Mouse (Mus musculus) midbrain, embryonic 14.5 days (tissue): ENCODE data around the gene Slc44a3. TPM values are rescaled to one million over a fixed set of nuclear protein-coding genes. Genes with fewer than 3 reads are reported as not detected.

ENCODE experiments used
- ATAC-seq: fragments of 200-750 bp; cut with Nextera tagmentation; 2 replicates; pipeline ENCODE4 v1.8.0; 2017; ENCODE audit warnings: moderate number of reproducible peaks, moderate library complexity; ENCODE audit not compliant: low FRiP score, low TSS enrichment
- DNase-seq: peaks from one replicate; pipeline ENCODE4 v3.0.0-alpha.2; 2015
- H3K27ac ChIP-seq: fragments of 300-500 bp; sonication (generic); replicated peaks from 2 replicates; pipeline ENCODE4 v1.5.1; 2014; ENCODE audit warnings: mild to moderate bottlenecking, low read depth, low read length, moderate library complexity
- H3K27me3 ChIP-seq: fragments of 300-500 bp; sonication (generic); 2 replicates; pipeline ENCODE4 v1.6.1; 2014; ENCODE audit warnings: low read length, control low read depth, mixed read lengths; ENCODE audit not compliant: control insufficient read depth, insufficient read depth
- H3K36me3 ChIP-seq: fragments of 300-500 bp; sonication (generic); 2 replicates; pipeline ENCODE4 v1.6.1; 2014; ENCODE audit warnings: low read length, control low read depth; ENCODE audit not compliant: control insufficient read depth, insufficient read depth
- H3K4me1 ChIP-seq: fragments of 300-500 bp; sonication (generic); 2 replicates; pipeline ENCODE4 v1.6.1; 2014; ENCODE audit warnings: mild to moderate bottlenecking, antibody characterized with exemption, low read length, control low read depth; ENCODE audit not compliant: control insufficient read depth, insufficient read depth
- H3K4me2 ChIP-seq: fragments of 300-500 bp; sonication (generic); 2 replicates; pipeline ENCODE4 v1.6.1; 2014; ENCODE audit warnings: mild to moderate bottlenecking, low read length, moderate library complexity
- H3K4me3 ChIP-seq: fragments of 300-500 bp; sonication (generic); replicated peaks from 2 replicates; pipeline ENCODE4 v1.5.1; 2014; ENCODE audit warnings: low read depth, low read length
- H3K9ac ChIP-seq: fragments of 300-500 bp; sonication (generic); replicated peaks from 2 replicates; pipeline ENCODE4 v1.6.1; 2014; ENCODE audit warnings: mild to moderate bottlenecking, low read length, moderate library complexity
- H3K9me3 ChIP-seq: fragments of 300-500 bp; sonication (generic); 2 replicates; pipeline ENCODE4 v1.6.1; 2016; ENCODE audit warnings: low read length, control low read depth, mixed read lengths; ENCODE audit not compliant: control insufficient read depth
- WGBS: fragments of 180-500 bp; shearing (Covaris S2); extraction: QIAGEN DNeasy Blood & Tissue Kit; methylation state at CpG from one replicate; pipeline ENCODE4 v1.1.7; 2014; 5-methylcytosine and 5-hydroxymethylcytosine counted together
- polyA plus RNA-seq: library from polyadenylated mRNA; unstranded; fragments of >200 nt; fragmentation: Nextera tagmentation; extraction: Ambion mirVana; gene quantifications from 2 replicates; pipeline ENCODE4 v1.2.1, GENCODE M21; 2014

Gene Slc44a3
- polyA plus RNA-seq, 1 experiment from 2014 or later: 0.63 TPM

GRCm38 (mm10) chr3:121504927-121505487, 27.2 kb downstream of the Slc44a3 start:
- Histone ChIP-seq H3K4me3 (no peak overlapping the region), H3K27me3 (no peaks in the 10 kb centered on the region), H3K4me2 (no peak overlapping the region), H3K36me3 (no peaks in the 10 kb centered on the region), H3K9ac (no peak overlapping the region), H3K9me3 (no peaks in the 10 kb centered on the region), H3K27ac (no peak overlapping the region), H3K4me1 (no peaks in the 10 kb centered on the region)
- DNase-seq: no peak
- 55% methylated on average over 8 of the region's 8 CpGs for WGBS
- ATAC-seq: no peak; the same call in 1 of the 2 replicates

GRCm38 (mm10) chr3:121500734-121501133, 31.5 kb downstream of the Slc44a3 start:
- no peak for DNase-seq
- H3K27ac ChIP-seq: no peak overlapping the region
- H3K27me3 ChIP-seq: no peaks in the 10 kb centered on the region
- H3K4me2 ChIP-seq: no peak overlapping the region
- H3K36me3 ChIP-seq: no peaks in the 10 kb centered on the region
- no peak overlapping the region for H3K4me3 ChIP-seq
- H3K9ac ChIP-seq: no peak overlapping the region
- 94% methylated on average over 5 of the region's 5 CpGs for WGBS
- H3K4me1 ChIP-seq: no peaks in the 10 kb centered on the region
- no peak for ATAC-seq
- no peaks in the 10 kb centered on the region for H3K9me3 ChIP-seq

GRCm38 (mm10) chr3:121500225-121500624, 32.0 kb downstream of the Slc44a3 start:
- DNase-seq (peak; percentile 71), ATAC-seq (no peak)
- H3K27ac ChIP-seq: no peak overlapping the region
- H3K4me3 ChIP-seq: no peak overlapping the region
- no peak overlapping the region for H3K9ac ChIP-seq
- no peaks in the 10 kb centered on the region for H3K27me3 ChIP-seq
- no peaks in the 10 kb centered on the region for H3K36me3 ChIP-seq
- no peaks in the 10 kb centered on the region for H3K9me3 ChIP-seq
- no peak overlapping the region for H3K4me2 ChIP-seq
- no peaks in the 10 kb centered on the region for H3K4me1 ChIP-seq
- WGBS: 55% methylated on average over 10 of the region's 10 CpGs

DNA sequence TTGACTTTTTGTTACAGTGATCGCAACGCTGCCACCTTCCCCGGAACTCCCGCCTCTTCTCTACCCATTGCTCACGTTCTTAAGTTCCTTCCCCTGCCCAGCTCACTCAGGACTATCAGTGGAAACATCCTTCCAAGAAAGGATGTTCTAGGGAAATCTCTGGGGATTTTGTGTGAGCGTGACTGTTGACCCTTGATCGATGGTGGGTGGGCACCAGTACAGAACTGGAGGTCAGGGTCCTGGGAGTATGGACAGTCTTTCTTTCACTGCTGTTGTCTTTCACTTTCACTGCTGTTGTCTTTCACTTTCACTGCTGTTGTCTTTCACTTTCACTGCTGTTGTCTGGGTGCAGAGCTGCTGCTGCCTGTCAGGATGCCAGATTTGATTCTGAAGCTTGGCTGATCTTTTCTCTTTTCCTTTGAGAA, 38.2 kb downstream of the Slc44a3 start:
- Histone ChIP-seq H3K27me3 (no peaks in the 10 kb centered on the region), H3K36me3 (no peaks in the 10 kb centered on the region), H3K4me3 (no peak overlapping the region), H3K9ac (no peak overlapping the region), H3K4me2 (no peak overlapping the region), H3K9me3 (no peaks in the 10 kb centered on the region), H3K27ac (no peak overlapping the region), H3K4me1 (peaks cover 9% of the 10 kb centered on the region; the same call in 1 of the 2 replicates)
- WGBS: 87% methylated on average over 7 of the region's 7 CpGs
- no peak for ATAC-seq
- DNase-seq: no peak

DNA sequence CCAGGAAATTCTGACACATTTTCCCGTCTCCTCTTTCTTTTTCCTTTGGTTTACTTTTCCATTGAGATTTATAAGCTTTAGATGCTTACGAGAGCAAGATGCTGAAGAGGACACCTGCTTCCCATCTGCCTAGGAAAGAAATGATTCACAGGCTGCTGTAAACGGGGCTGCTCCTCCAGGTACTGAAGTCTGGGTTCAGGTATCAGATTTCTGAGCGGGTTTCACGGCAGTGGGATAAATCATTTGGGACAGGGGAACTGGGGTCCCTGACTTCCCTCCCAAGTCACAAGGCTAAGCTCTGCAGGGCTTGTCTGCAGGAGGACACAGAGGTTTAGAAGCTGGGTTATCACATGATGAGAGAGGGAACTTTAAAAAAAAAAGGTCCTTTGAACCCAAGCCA, 40.2 kb downstream of the Slc44a3 start:
- H3K36me3 ChIP-seq: no peaks in the 10 kb centered on the region
- no peak overlapping the region for H3K9ac ChIP-seq
- WGBS: 58% methylated on average over 5 of the region's 5 CpGs
- DNase-seq (no peak), ATAC-seq (no peak)
- H3K27me3 ChIP-seq: no peaks in the 10 kb centered on the region
- H3K4me1 ChIP-seq: peaks cover 12% of the 10 kb centered on the region; the same call in 1 of the 2 replicates
- no peak overlapping the region for H3K4me2 ChIP-seq
- no peak overlapping the region for H3K27ac ChIP-seq
- H3K4me3 ChIP-seq: no peak overlapping the region
- H3K9me3 ChIP-seq: no peaks in the 10 kb centered on the region

GRCm38 (mm10) chr3:121490941-121491340, 41.3 kb downstream of the Slc44a3 start:
- Histone ChIP-seq H3K27me3 (no peaks in the 10 kb centered on the region), H3K27ac (no peak overlapping the region), H3K4me3 (no peak overlapping the region), H3K9ac (no peak overlapping the region), H3K36me3 (no peaks in the 10 kb centered on the region), H3K9me3 (no peaks in the 10 kb centered on the region), H3K4me2 (no peak overlapping the region), H3K4me1 (peaks cover 12% of the 10 kb centered on the region; the same call in 1 of the 2 replicates)
- no peak for DNase-seq
- ATAC-seq: no peak
- WGBS: 51% methylated on average over 5 of the region's 5 CpGs

GRCm38 (mm10) chr3:121489462-121490118, 42.6 kb downstream of the Slc44a3 start:
- Histone ChIP-seq H3K36me3 (no peaks in the 10 kb centered on the region), H3K9ac (no peak overlapping the region), H3K4me1 (peaks cover 12% of the 10 kb centered on the region; the same call in 1 of the 2 replicates), H3K27ac (no peak overlapping the region), H3K9me3 (no peaks in the 10 kb centered on the region), H3K4me3 (no peak overlapping the region), H3K4me2 (no peak overlapping the region), H3K27me3 (no peaks in the 10 kb centered on the region)
- WGBS: 41% methylated on average over 12 of the region's 12 CpGs
- peak; percentile 60 for DNase-seq
- ATAC-seq: no peak

DNA sequence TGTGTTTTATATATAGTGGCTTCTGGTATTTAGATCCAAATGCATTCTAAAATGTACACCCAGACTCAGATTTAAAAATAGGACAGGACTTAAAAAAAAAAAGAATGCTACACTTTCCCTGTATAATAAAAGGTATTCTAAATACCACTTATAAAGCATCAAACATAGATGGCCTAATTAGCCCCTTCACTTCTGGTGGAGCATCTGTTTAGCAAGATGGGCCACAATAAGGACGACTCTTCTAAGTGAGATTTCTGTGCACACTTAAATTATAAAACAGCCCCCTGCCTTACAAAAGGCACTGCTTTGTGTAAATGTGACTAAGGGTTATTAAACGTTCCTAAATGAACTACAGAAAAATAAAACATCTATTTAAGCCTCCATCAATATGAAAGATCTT, 47.0 kb downstream of the Slc44a3 start:
- Histone ChIP-seq H3K9ac (no peak overlapping the region), H3K36me3 (no peaks in the 10 kb centered on the region), H3K27me3 (no peaks in the 10 kb centered on the region), H3K4me3 (no peak overlapping the region), H3K27ac (no peak overlapping the region), H3K4me2 (no peak overlapping the region), H3K9me3 (no peaks in the 10 kb centered on the region), H3K4me1 (peaks cover 39% of the 10 kb centered on the region)
- 60% methylated on average over 2 of the region's 2 CpGs for WGBS
- no peak for DNase-seq
- ATAC-seq: no peak
